Mouse (Mus musculus): ENCODE measurements around the gene Slf1. TPM values are rescaled to one million over a fixed set of nuclear protein-coding genes. Genes with fewer than 3 reads are reported as not detected.

The Slf1 gene
- polyA plus RNA-seq (2017; shearing (Covaris generic)), result 26.2 TPM

DNA sequence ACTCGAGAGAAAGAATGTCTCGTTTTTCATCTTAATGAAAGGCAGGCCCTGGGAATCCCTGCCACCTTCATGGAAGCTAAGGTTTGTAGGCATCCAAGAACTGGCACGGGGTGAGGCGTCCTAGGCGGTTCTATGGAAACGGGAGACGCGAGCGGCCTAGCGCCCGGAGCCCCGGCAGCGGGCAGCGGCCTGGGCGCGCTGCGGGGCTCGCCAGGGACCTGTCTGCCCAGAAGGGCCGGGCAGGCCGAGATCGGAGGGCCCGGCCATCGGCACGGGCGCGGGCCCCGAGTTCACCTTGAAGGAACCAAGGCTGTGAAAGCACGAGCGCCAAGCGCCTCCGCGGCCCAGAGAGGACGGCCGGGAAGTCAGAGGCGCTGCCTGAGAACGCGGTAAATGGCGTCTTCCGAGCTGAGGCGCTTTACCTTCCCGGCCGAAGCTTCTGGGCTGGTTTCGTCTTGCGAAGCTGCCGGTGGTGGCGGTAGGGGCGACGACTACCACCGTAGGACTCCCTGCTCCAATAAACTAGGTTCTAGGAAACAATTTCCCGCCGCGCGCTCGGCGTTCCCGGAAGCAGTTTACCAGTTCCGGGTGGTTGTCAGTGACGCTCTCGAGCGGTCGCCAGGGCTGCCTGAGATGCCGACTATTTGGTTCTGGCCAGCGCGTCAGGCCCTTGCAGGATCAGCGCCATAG is at the start of gene Slf1, which contains the start of gene 2210408I21Rik:
Slf1 (minus strand) TSS at position 543 of the 690 bp plus-strand sequence.
2210408I21Rik (plus strand) TSS at position 610 of the 690 bp plus-strand sequence.

Other genes starting within 250 kb of the Slf1 start
- 2.9 TPM for gene 2210408I21Rik, start 67 bp upstream of the Slf1 start, polyA plus RNA-seq (2017; shearing (Covaris generic))